In genomic region chr13:36448565-36448964, GRCm38 (mm10) we compare ENCODE assay signal across 18 mouse cellular contexts.
"Had no signal": no experiment of that assay in that cellular context is flagged by ENCODE, and none has a peak within 500 bp of the region (broad histone marks: within the 10 kb centered on the region; RNA-seq: fewer than 3 reads in every experiment).

No protein-coding gene starts in this region.

- H3K27me3 ChIP-seq: liver, embryonic 15.5 days; midbrain, embryonic 12.5 days; stomach, embryonic 15.5 days had no signal

- H3K4me1 ChIP-seq: limb, embryonic 10.5 days; liver, embryonic 15.5 days; neural tube, embryonic 12.5 days; stomach, embryonic 15.5 days had no signal

- H3K9me3 ChIP-seq: limb, embryonic 10.5 days; liver, embryonic 15.5 days; midbrain, embryonic 12.5 days; neural tube, embryonic 12.5 days; stomach, embryonic 15.5 days had no signal

- DNase-seq: kidney, adult 9 months; kidney, postnatal 4 days; lung, embryonic 14.5 days; lung, postnatal 10 days; lung, postnatal 4 days; right cerebral cortex, postnatal 14 days; thymus, adult 2 months; thymus, postnatal 25 days had no signal

- H3K4me2 ChIP-seq: liver, embryonic 11.5 days; liver, embryonic 15.5 days; lung, embryonic 14.5 days; midbrain, embryonic 12.5 days; neural tube, embryonic 12.5 days; stomach, embryonic 15.5 days had no signal

- H3K4me3 ChIP-seq: layer of hippocampus, adult 2 months; left cerebral cortex, adult 2 months; limb, embryonic 10.5 days; liver, embryonic 15.5 days; midbrain, embryonic 12.5 days; myocyte; neural tube, embryonic 12.5 days; stomach, embryonic 15.5 days had no signal

- H3K36me3 ChIP-seq: limb, embryonic 10.5 days; liver, embryonic 15.5 days; midbrain, embryonic 12.5 days; neural tube, embryonic 12.5 days; stomach, embryonic 15.5 days had no signal

- H3K9ac ChIP-seq: liver, embryonic 15.5 days; lung, embryonic 14.5 days; midbrain, embryonic 12.5 days; neural tube, embryonic 12.5 days; stomach, embryonic 15.5 days had no signal

- H3K27ac ChIP-seq: kidney, postnatal 0 days; layer of hippocampus, adult 2 months; left cerebral cortex, adult 2 months; limb, embryonic 10.5 days; liver, embryonic 15.5 days; midbrain, embryonic 12.5 days; neural tube, embryonic 12.5 days; stomach, embryonic 15.5 days had no signal
